9 mouse cellular contexts compared by ENCODE assay signal in the genomic region with DNA sequence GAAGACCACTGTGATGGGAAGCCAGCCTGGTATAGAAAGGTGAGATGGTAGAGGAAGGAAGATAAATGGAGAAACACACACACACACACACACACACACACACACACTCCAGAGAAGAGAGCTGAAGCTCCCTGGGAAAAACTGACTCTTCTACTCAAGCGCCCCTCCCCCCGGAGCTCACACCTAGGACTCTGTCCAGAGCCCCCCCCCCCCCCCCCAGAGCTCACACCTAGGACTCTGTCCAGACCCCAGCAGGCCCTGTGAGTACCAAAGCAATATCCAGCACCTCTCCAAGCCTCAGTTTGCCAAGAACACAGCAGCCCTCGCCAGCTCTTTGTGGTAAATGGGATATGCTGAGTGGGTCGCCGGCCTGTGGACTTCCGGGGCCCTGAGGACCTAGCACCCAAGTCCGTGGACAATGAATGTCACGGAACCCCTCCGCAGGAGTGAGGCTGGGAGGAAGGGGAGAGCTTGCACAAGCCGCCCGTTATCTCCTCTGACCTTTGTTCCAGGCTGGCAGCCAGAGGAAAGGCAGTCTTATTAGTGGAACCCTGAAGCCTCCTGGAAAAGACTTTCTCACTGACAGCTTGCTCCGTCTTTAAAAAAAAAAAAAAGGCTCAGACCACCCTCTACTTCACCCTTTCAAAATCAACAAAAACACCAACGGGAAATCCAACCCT. TPM values are rescaled to one million over a fixed set of nuclear protein-coding genes. Genes with fewer than 3 reads are reported as not detected.
DNase-seq lines count a peak whose midpoint lies in the region; ATAC-seq lines count a peak whose summit lies in the region.
"Had no signal": no experiment of that assay in that cellular context is flagged by ENCODE, and none has a peak within 500 bp of the region (broad histone marks: within the 10 kb centered on the region; RNA-seq: fewer than 3 reads in every experiment).

No protein-coding gene starts in this region.

- H3K4me2 ChIP-seq in forebrain, embryonic 13.5 days, result peak overlapping the region; percentile 96
- peak overlapping the region; percentile 95 for H3K4me2 ChIP-seq in hindbrain, embryonic 15.5 days
- peak overlapping the region; percentile 98 for H3K4me2 ChIP-seq in midbrain, embryonic 14.5 days (ENCODE audit: low read length)

- H3K4me3 ChIP-seq in forebrain, embryonic 13.5 days, result no peak overlapping the region
- H3K4me3 ChIP-seq in hindbrain, embryonic 15.5 days, result no peak overlapping the region; the same call in 1 of the 2 replicates
- 0 out of 2 replicates have a peak overlapping the region, but pooled peaks have one; percentile 83 for H3K4me3 ChIP-seq in midbrain, embryonic 14.5 days (replicated peaks; ENCODE audit: low read depth, low read length)

- H3K36me3 ChIP-seq in forebrain, embryonic 13.5 days (ENCODE audit: poor library complexity, severe bottlenecking), result peaks cover 7% of the 10 kb centered on the region; the same call in 1 of the 2 replicates
- H3K36me3 ChIP-seq in hindbrain, embryonic 15.5 days, result no peaks in the 10 kb centered on the region
- no peaks in the 10 kb centered on the region for H3K36me3 ChIP-seq in midbrain, embryonic 14.5 days (ENCODE audit: control insufficient read depth, insufficient read depth, low read length)

- DNase-seq in heart, adult 18-20 months, result peak; percentile 70 to 77
- DNase-seq in heart, postnatal 25 days (ENCODE audit: low spot score), result no peak
- DNase-seq in midbrain, embryonic 14.5 days, result no peak
- DNase-seq in MN1 (ENCODE audit: low spot score), result no peak
- DNase-seq in left cerebral cortex, postnatal 10 days (ENCODE audit: extremely low spot score in 1 of 2, low spot score in 2 of 2), result no peak
- DNase-seq in left cerebral cortex, postnatal 36 days (ENCODE audit: low spot score in 2 of 2), result no peak

- no peaks in the 10 kb centered on the region for H3K9me3 ChIP-seq in forebrain, embryonic 13.5 days (replicated peaks)
- H3K9me3 ChIP-seq in hindbrain, embryonic 15.5 days, result no peaks in the 10 kb centered on the region
- H3K9me3 ChIP-seq in midbrain, embryonic 14.5 days (ENCODE audit: control insufficient read depth, low read length), result no peaks in the 10 kb centered on the region

- intact Hi-C loops in heart, postnatal 25 days (cut with DNase I), result loop anchor here (5.0 kb wide), 1 partner anchor 33 kb away; no protein-coding TSS in a partner anchor
- intact Hi-C loops in left cerebral cortex, postnatal 10 days (cut with DNase I), result loop anchor here (5.0 kb wide), 1 partner anchor 63 kb away; no protein-coding TSS in a partner anchor
- intact Hi-C loops in left cerebral cortex, postnatal 36 days (cut with DNase I), result loop anchor here (5.0 kb wide), 1 partner anchor 33 kb away; no protein-coding TSS in a partner anchor

- H3K27ac ChIP-seq in forebrain, embryonic 13.5 days, result peak overlapping the region; percentile 35; the same call in 1 of the 2 replicates
- H3K27ac ChIP-seq in hindbrain, embryonic 15.5 days (replicated peaks), result no peak overlapping the region
- 0 out of 2 replicates have a peak overlapping the region, but pooled peaks have one; percentile 42 for H3K27ac ChIP-seq in midbrain, embryonic 14.5 days (replicated peaks; ENCODE audit: low read depth, low read length)

- no peaks in the 10 kb centered on the region for H3K27me3 ChIP-seq in forebrain, embryonic 13.5 days
- H3K27me3 ChIP-seq in hindbrain, embryonic 15.5 days, result no peaks in the 10 kb centered on the region
- no peaks in the 10 kb centered on the region for H3K27me3 ChIP-seq in midbrain, embryonic 14.5 days (ENCODE audit: control insufficient read depth, insufficient read depth, low read length)

- H3K9ac ChIP-seq in forebrain, embryonic 13.5 days, result peak overlapping the region; percentile 43
- H3K9ac ChIP-seq in hindbrain, embryonic 15.5 days, result no peak overlapping the region
- H3K9ac ChIP-seq in midbrain, embryonic 14.5 days (replicated peaks; ENCODE audit: low read length), result peak overlapping the region; percentile 14; the same call in 1 of the 2 replicates

- peaks cover 84% of the 10 kb centered on the region for H3K4me1 ChIP-seq in forebrain, embryonic 13.5 days
- peaks cover 86% of the 10 kb centered on the region for H3K4me1 ChIP-seq in hindbrain, embryonic 15.5 days (replicated peaks)
- H3K4me1 ChIP-seq in midbrain, embryonic 14.5 days (ENCODE audit: control insufficient read depth, insufficient read depth, low read length), result peaks cover 75% of the 10 kb centered on the region

- no peak for ATAC-seq in forebrain, embryonic 13.5 days
- ATAC-seq in hindbrain, embryonic 15.5 days (ENCODE audit: low FRiP score, low read depth), result no peak
- no peak for ATAC-seq in midbrain, embryonic 14.5 days (ENCODE audit: low FRiP score, low TSS enrichment)

- WGBS in forebrain, embryonic 13.5 days, result 43% methylated on average over 12 of the region's 13 CpGs
- WGBS in hindbrain, embryonic 15.5 days, result 46% methylated on average over 13 of the region's 13 CpGs
- WGBS in midbrain, embryonic 14.5 days, result 45% methylated on average over 13 of the region's 13 CpGs

RNA-seq across cellular contexts. Expression of a gene that starts 4.8 kb away (rescaled TPM):
- total RNA-seq in heart, adult 18-20 months (2021), result 10 to 100 TPM; 38.5 to 42.5 TPM
- 10 to 100 TPM; 36.4 to 40.9 TPM for total RNA-seq in heart, postnatal 25 days (2021)
- 16.2 and 17.4 TPM in 2 replicates for polyA plus RNA-seq in forebrain, embryonic 13.5 days (2015; fragmentation: Nextera tagmentation; extraction: Ambion mirVana)
- polyA plus RNA-seq in hindbrain, embryonic 15.5 days (2015; fragmentation: Nextera tagmentation; extraction: Ambion mirVana), result 13.7 and 14.7 TPM in 2 replicates
- polyA plus RNA-seq in midbrain, embryonic 14.5 days (2014; fragmentation: Nextera tagmentation; extraction: Ambion mirVana), result 20.9 and 22.3 TPM in 2 replicates
- total RNA-seq in left cerebral cortex, postnatal 10 days (2021), result 10 to 100 TPM; 58.9 to 59.6 TPM
- 10 to 100 TPM; 75.2 to 77.4 TPM for total RNA-seq in left cerebral cortex, postnatal 36 days (2021)

RNA-seq across cellular contexts. Expression of a gene that starts 35.7 kb away (rescaled TPM):
- total RNA-seq in heart, adult 18-20 months (2021), result 1 to 10 TPM; 1.3 to 2.1 TPM
- 1 to 10 TPM in 1 of 2 experiments, under 1 TPM in 1; 0.95 to 1.7 TPM for total RNA-seq in heart, postnatal 25 days (2021)
- polyA plus RNA-seq in forebrain, embryonic 13.5 days (2015; fragmentation: Nextera tagmentation; extraction: Ambion mirVana), result 2.5 and 2.7 TPM in 2 replicates
- polyA plus RNA-seq in hindbrain, embryonic 15.5 days (2015; fragmentation: Nextera tagmentation; extraction: Ambion mirVana), result 2.7 and 2.9 TPM in 2 replicates
- polyA plus RNA-seq in midbrain, embryonic 14.5 days (2014; fragmentation: Nextera tagmentation; extraction: Ambion mirVana), result 1.3 and 1.6 TPM in 2 replicates
- 1 to 10 TPM; 7.6 to 7.8 TPM for total RNA-seq in left cerebral cortex, postnatal 10 days (2021)
- 1 to 10 TPM; 7.8 to 8.1 TPM for total RNA-seq in left cerebral cortex, postnatal 36 days (2021)
- total RNA-seq: megakaryocyte-erythroid progenitor cell, adult 5-6 weeks had no signal

Comparison
In these comparisons a context has a peak if more than half of its experiments do, and no peak if none do; other contexts are left out.
1. DNase-seq: peak in heart, adult 18-20 months (2 of 2); none in heart, postnatal 25 days (single experiment), midbrain, embryonic 14.5 days (single experiment), MN1 (single experiment), left cerebral cortex, postnatal 10 days (0 of 2) and left cerebral cortex, postnatal 36 days (0 of 2).
2. Peak in every context shown above with its lines, with median percentiles within 50 percentile points of each other: H3K4me2 ChIP-seq.